In genomic region chr17:24765016-24765905, GRCm38 (mm10) we compare ENCODE assay signal across 15 mouse cellular contexts. TPM values are rescaled to one million over a fixed set of nuclear protein-coding genes. Genes with fewer than 3 reads are reported as not detected.
A peak's percentile ranks its signal among the peaks of the same experiment; 100 is the strongest.
DNase-seq lines count a peak whose midpoint lies in the region; ATAC-seq and TF ChIP-seq lines count a peak whose summit lies in the region.
"Had no signal": no experiment of that assay in that cellular context is flagged by ENCODE, and none has a peak within 500 bp of the region (broad histone marks: within the 10 kb centered on the region; RNA-seq: fewer than 3 reads in every experiment).

No protein-coding gene starts in this region.

- intact Hi-C loops in heart, adult 2 months (cut with DNase I), result no loop called here

- H3K36me3 ChIP-seq in heart, embryonic 13.5 days, result no peaks in the 10 kb centered on the region
- no peaks in the 10 kb centered on the region for H3K36me3 ChIP-seq in heart, adult 2 months (ENCODE audit: control insufficient read depth, insufficient read depth, low read length)
- no peaks in the 10 kb centered on the region for H3K36me3 ChIP-seq in lung, postnatal 0 days (ENCODE audit: insufficient read depth, low read length)
- no peaks in the 10 kb centered on the region for H3K36me3 ChIP-seq in embryonic facial prominence, embryonic 11.5 days (replicated peaks; ENCODE audit: control insufficient read depth, insufficient read depth, low read depth, low read length)
- H3K36me3 ChIP-seq in limb, embryonic 10.5 days, result no peaks in the 10 kb centered on the region
- H3K36me3 ChIP-seq: limb, embryonic 15.5 days; midbrain, embryonic 15.5 days had no signal

- peaks cover 15% of the 10 kb centered on the region for H3K27me3 ChIP-seq in heart, embryonic 13.5 days (replicated peaks)
- no peaks in the 10 kb centered on the region for H3K27me3 ChIP-seq in heart, adult 2 months (ENCODE audit: control insufficient read depth, insufficient read depth, low read length)
- H3K27me3 ChIP-seq in lung, postnatal 0 days (replicated peaks; ENCODE audit: insufficient read depth, low read length), result no peaks in the 10 kb centered on the region
- H3K27me3 ChIP-seq in embryonic facial prominence, embryonic 11.5 days (ENCODE audit: control insufficient read depth, insufficient read depth, low read length), result no peaks in the 10 kb centered on the region
- H3K27me3 ChIP-seq in limb, embryonic 10.5 days (ENCODE audit: low read depth, poor library complexity, severe bottlenecking), result peaks cover 17% of the 10 kb centered on the region; the same call in 1 of the 2 replicates
- H3K27me3 ChIP-seq: limb, embryonic 15.5 days; midbrain, embryonic 15.5 days had no signal

- H3K4me1 ChIP-seq in heart, embryonic 13.5 days, result peaks cover 29% of the 10 kb centered on the region
- H3K4me1 ChIP-seq in heart, adult 2 months (ENCODE audit: control insufficient read depth, insufficient read depth, low read length), result no peaks in the 10 kb centered on the region
- H3K4me1 ChIP-seq in lung, postnatal 0 days (ENCODE audit: insufficient read depth, low read depth, low read length), result no peaks in the 10 kb centered on the region
- peaks cover 3% of the 10 kb centered on the region for H3K4me1 ChIP-seq in embryonic facial prominence, embryonic 11.5 days (ENCODE audit: control insufficient read depth, insufficient read depth, low read length)
- peaks cover 57% of the 10 kb centered on the region for H3K4me1 ChIP-seq in limb, embryonic 10.5 days
- H3K4me1 ChIP-seq: midbrain, embryonic 15.5 days had no signal

- no peak for TF ChIP-seq CTCF in heart, adult 2 months (IDR thresholded peaks at IDR 0.05)
- TF ChIP-seq CTCF in lung, postnatal 0 days (IDR thresholded peaks at IDR 0.05), result no peak

- ATAC-seq in heart, embryonic 13.5 days (ENCODE audit: extremely low read depth, insufficient number of reproducible peaks, low FRiP score, low TSS enrichment), result no peak
- no peak for ATAC-seq in lung, postnatal 0 days
- ATAC-seq in embryonic facial prominence, embryonic 11.5 days (replicated peaks; ENCODE audit: insufficient number of reproducible peaks, low FRiP score, low TSS enrichment, low read depth), result peak; percentile 56; the same call in 1 of the 2 replicates
- ATAC-seq: midbrain, embryonic 15.5 days had no signal

- H3K4me3 ChIP-seq in heart, embryonic 13.5 days, result no peak overlapping the region
- no peak overlapping the region for H3K4me3 ChIP-seq in heart, adult 2 months
- no peak overlapping the region for H3K4me3 ChIP-seq in lung, postnatal 0 days (ENCODE audit: low read depth, low read length)
- H3K4me3 ChIP-seq in embryonic facial prominence, embryonic 11.5 days (ENCODE audit: low read depth, low read length), result no peak overlapping the region
- no peak overlapping the region for H3K4me3 ChIP-seq in limb, embryonic 10.5 days
- H3K4me3 ChIP-seq: layer of hippocampus, adult 2 months; limb, embryonic 15.5 days; midbrain, embryonic 15.5 days had no signal

- WGBS in heart, embryonic 13.5 days, result 35% methylated on average over 21 of the region's 22 CpGs
- 39% methylated on average over 21 of the region's 22 CpGs for WGBS in heart, adult 2 months
- 46% methylated on average over 20 of the region's 22 CpGs for WGBS in lung, postnatal 0 days
- WGBS in embryonic facial prominence, embryonic 11.5 days, result 37% methylated on average over 22 of the region's 22 CpGs
- 57% methylated on average over 22 of the region's 22 CpGs for WGBS in limb, embryonic 10.5 days

- H3K4me2 ChIP-seq in heart, embryonic 13.5 days, result peak overlapping the region; percentile 35
- no peak overlapping the region for H3K4me2 ChIP-seq in lung, postnatal 0 days (replicated peaks; ENCODE audit: low read depth, low read length)
- H3K4me2 ChIP-seq in embryonic facial prominence, embryonic 11.5 days (ENCODE audit: low read depth, low read length), result no peak overlapping the region; the same call in 1 of the 2 replicates
- H3K4me2 ChIP-seq: limb, embryonic 15.5 days; midbrain, embryonic 15.5 days had no signal

- H3K9me3 ChIP-seq in heart, embryonic 13.5 days, result no peaks in the 10 kb centered on the region
- H3K9me3 ChIP-seq in lung, postnatal 0 days (ENCODE audit: low read length), result no peaks in the 10 kb centered on the region
- H3K9me3 ChIP-seq in embryonic facial prominence, embryonic 11.5 days (replicated peaks; ENCODE audit: control insufficient read depth, low read length), result no peaks in the 10 kb centered on the region
- no peaks in the 10 kb centered on the region for H3K9me3 ChIP-seq in limb, embryonic 10.5 days (replicated peaks)
- H3K9me3 ChIP-seq: limb, embryonic 15.5 days; midbrain, embryonic 15.5 days had no signal

- H3K9ac ChIP-seq in heart, embryonic 13.5 days, result peak overlapping the region; percentile 20
- H3K9ac ChIP-seq in heart, adult 2 months (ENCODE audit: low read depth, low read length), result no peak overlapping the region
- H3K9ac ChIP-seq in lung, postnatal 0 days (replicated peaks; ENCODE audit: low read depth), result peak overlapping the region; percentile 29; the same call in 1 of the 2 replicates
- H3K9ac ChIP-seq in embryonic facial prominence, embryonic 11.5 days (replicated peaks; ENCODE audit: low read length), result peak overlapping the region; percentile 39
- H3K9ac ChIP-seq: limb, embryonic 15.5 days; midbrain, embryonic 15.5 days had no signal

- no peaks in the 10 kb centered on the region for H3K79me2 ChIP-seq in heart, adult 2 months (replicated peaks; ENCODE audit: control insufficient read depth, insufficient read depth, low read length)

- no peak for TF ChIP-seq POLR2A in heart, adult 2 months (IDR thresholded peaks at IDR 0.05; ENCODE audit: insufficient read depth, low read depth, low read length)

- no peak for DNase-seq in heart, adult 2 months
- DNase-seq in lung, postnatal 0 days (ENCODE audit: low spot score), result peak; percentile 6
- no peak for DNase-seq in lung, postnatal 14 days
- peak; percentile 55 for DNase-seq in embryonic facial prominence, embryonic 11.5 days (ENCODE audit: low spot score)
- DNase-seq in limb, embryonic 10.5 days (ENCODE audit: low spot score), result no peak
- DNase-seq in left cerebral cortex, adult 9 months (ENCODE audit: low spot score in 2 of 2), result no peak
- DNase-seq in right cerebral cortex, postnatal 25 days, result no peak
- DNase-seq: heart, postnatal 4 days; spleen, adult 18-20 months; thymus, adult 18-20 months had no signal

- no peak overlapping the region for H3K27ac ChIP-seq in heart, embryonic 13.5 days (replicated peaks)
- no peak overlapping the region for H3K27ac ChIP-seq in heart, adult 2 months
- H3K27ac ChIP-seq in lung, postnatal 0 days (ENCODE audit: low read length), result no peak overlapping the region
- H3K27ac ChIP-seq in embryonic facial prominence, embryonic 11.5 days (replicated peaks; ENCODE audit: low read depth, low read length), result peak overlapping the region; percentile 47
- H3K27ac ChIP-seq in limb, embryonic 10.5 days, result peak overlapping the region; percentile 59; the same call in 1 of the 2 replicates
- H3K27ac ChIP-seq: layer of hippocampus, adult 2 months; limb, embryonic 15.5 days; midbrain, embryonic 15.5 days had no signal

- no peak for TF ChIP-seq EP300 in heart, adult 2 months (IDR thresholded peaks at IDR 0.05; ENCODE audit: insufficient read depth, low read depth, low read length)
- no peak for TF ChIP-seq EP300 in lung, postnatal 0 days (IDR thresholded peaks at IDR 0.05)

RNA-seq across cellular contexts. Expression of gene Hs3st6, which starts 12.5 kb away (rescaled TPM):
- polyA plus RNA-seq in heart, embryonic 13.5 days (2015; fragmentation: Nextera tagmentation; extraction: Ambion mirVana), result 0.24 and 0.59 TPM in 2 replicates
- total RNA-seq in heart, adult 2 months (2021), result not detected
- polyA plus RNA-seq in heart, adult 2 months (2012; rRNA removed), result 0.10 TPM in 1 of 2 replicates, not detected in the other
- 2.8 TPM in 2 replicates for polyA plus RNA-seq in lung, postnatal 0 days (2015; fragmentation: Nextera tagmentation; extraction: Ambion mirVana)
- 4.3 and 4.7 TPM in 2 replicates for polyA plus RNA-seq in embryonic facial prominence, embryonic 11.5 days (2014; fragmentation: Nextera tagmentation; extraction: Ambion mirVana)
- polyA plus RNA-seq in limb, embryonic 10.5 days (2016; fragmentation: Nextera tagmentation; extraction: Ambion mirVana), result 3.2 and 4.2 TPM in 2 replicates
- total RNA-seq: common myeloid progenitor, adult 5-6 weeks; layer of hippocampus, adult 2 months had no signal

RNA-seq across cellular contexts. Expression of gene Msrb1, which starts 28.8 kb away (rescaled TPM):
- 18.0 and 20.4 TPM in 2 replicates for polyA plus RNA-seq in heart, embryonic 13.5 days (2015; fragmentation: Nextera tagmentation; extraction: Ambion mirVana)
- total RNA-seq in heart, adult 2 months (2021), result 100 to 1,000 TPM; 154 to 178 TPM
- polyA plus RNA-seq in heart, adult 2 months (2012; rRNA removed), result 155 and 164 TPM in 2 replicates
- polyA plus RNA-seq in lung, postnatal 0 days (2015; fragmentation: Nextera tagmentation; extraction: Ambion mirVana), result 59.8 and 61.0 TPM in 2 replicates
- 23.6 and 24.3 TPM in 2 replicates for polyA plus RNA-seq in embryonic facial prominence, embryonic 11.5 days (2014; fragmentation: Nextera tagmentation; extraction: Ambion mirVana)
- 19.9 and 23.6 TPM in 2 replicates for polyA plus RNA-seq in limb, embryonic 10.5 days (2016; fragmentation: Nextera tagmentation; extraction: Ambion mirVana)

RNA-seq across cellular contexts. Expression of gene Rpl3l, which starts 37.6 kb away (rescaled TPM):
- polyA plus RNA-seq in heart, embryonic 13.5 days (2015; fragmentation: Nextera tagmentation; extraction: Ambion mirVana), result 0.68 and 1.1 TPM in 2 replicates
- 100 to 1,000 TPM; 386 to 472 TPM for total RNA-seq in heart, adult 2 months (2021)
- polyA plus RNA-seq in heart, adult 2 months (2012; rRNA removed), result 213 and 215 TPM in 2 replicates
- 0.19 and 0.31 TPM in 2 replicates for polyA plus RNA-seq in lung, postnatal 0 days (2015; fragmentation: Nextera tagmentation; extraction: Ambion mirVana)
- polyA plus RNA-seq in embryonic facial prominence, embryonic 11.5 days (2014; fragmentation: Nextera tagmentation; extraction: Ambion mirVana), result not detected in 2 replicates
- 0.15 TPM in 1 of 2 replicates, not detected in the other for polyA plus RNA-seq in limb, embryonic 10.5 days (2016; fragmentation: Nextera tagmentation; extraction: Ambion mirVana)
- polyA plus RNA-seq: limb, embryonic 15.5 days; midbrain, embryonic 15.5 days had no signal

RNA-seq across cellular contexts. Expression of gene Meiob, which starts 38.8 kb away (rescaled TPM):
- not detected in 2 replicates for polyA plus RNA-seq in heart, embryonic 13.5 days (2015; fragmentation: Nextera tagmentation; extraction: Ambion mirVana)
- under 1 TPM; 0.14 to 0.18 TPM for total RNA-seq in heart, adult 2 months (2021)
- polyA plus RNA-seq in heart, adult 2 months (2012; rRNA removed), result not detected in 2 replicates
- polyA plus RNA-seq in lung, postnatal 0 days (2015; fragmentation: Nextera tagmentation; extraction: Ambion mirVana), result 0.11 TPM in 1 of 2 replicates, not detected in the other
- not detected in 2 replicates for polyA plus RNA-seq in embryonic facial prominence, embryonic 11.5 days (2014; fragmentation: Nextera tagmentation; extraction: Ambion mirVana)
- polyA plus RNA-seq in limb, embryonic 10.5 days (2016; fragmentation: Nextera tagmentation; extraction: Ambion mirVana), result not detected in 2 replicates
- total RNA-seq: layer of hippocampus, adult 2 months had no signal
- polyA plus RNA-seq: limb, embryonic 15.5 days; midbrain, embryonic 15.5 days had no signal

RNA-seq across cellular contexts. Expression of gene Ndufb10, which starts 41.0 kb away (rescaled TPM):
- polyA plus RNA-seq in heart, embryonic 13.5 days (2015; fragmentation: Nextera tagmentation; extraction: Ambion mirVana), result 344 and 399 TPM in 2 replicates
- total RNA-seq in heart, adult 2 months (2021), result 100 to 1,000 TPM; 916 to 992 TPM
- 1,269 and 1,412 TPM in 2 replicates for polyA plus RNA-seq in heart, adult 2 months (2012; rRNA removed)
- 205 and 206 TPM in 2 replicates for polyA plus RNA-seq in lung, postnatal 0 days (2015; fragmentation: Nextera tagmentation; extraction: Ambion mirVana)
- polyA plus RNA-seq in embryonic facial prominence, embryonic 11.5 days (2014; fragmentation: Nextera tagmentation; extraction: Ambion mirVana), result 191 and 217 TPM in 2 replicates
- 202 and 204 TPM in 2 replicates for polyA plus RNA-seq in limb, embryonic 10.5 days (2016; fragmentation: Nextera tagmentation; extraction: Ambion mirVana)

Comparison
In these comparisons a context has a peak if more than half of its experiments do, and no peak if none do; other contexts are left out.
1. DNase-seq: peak in lung, postnatal 0 days (single experiment) and embryonic facial prominence, embryonic 11.5 days (single experiment); none in heart, adult 2 months (0 of 2), lung, postnatal 14 days (single experiment), limb, embryonic 10.5 days (single experiment), left cerebral cortex, adult 9 months (0 of 2) and right cerebral cortex, postnatal 25 days (single experiment).
2. RNA of gene Rpl3l, which starts 37.6 kb away (polyA plus RNA-seq): 213 to 215 TPM in heart, adult 2 months; 0.68 to 1.1 TPM in heart, embryonic 13.5 days, 0.19 to 0.31 TPM in lung, postnatal 0 days, not detected in embryonic facial prominence, embryonic 11.5 days and 0.15 TPM in limb, embryonic 10.5 days; every median in the first group is over 100 times any median in the second.
3. H3K27ac ChIP-seq: peak in embryonic facial prominence, embryonic 11.5 days (single experiment) and limb, embryonic 10.5 days (single experiment); none in heart, embryonic 13.5 days (single experiment), heart, adult 2 months (single experiment) and lung, postnatal 0 days (single experiment).